Mouse (Mus musculus): ENCODE data around the gene Fpr3.
"Not testable (repeated sequence)": the region's sequence is repeated elsewhere in the genome, so short reads cannot be mapped to it uniquely, and the experiment has no call there.

Gene Fpr3

DNA sequence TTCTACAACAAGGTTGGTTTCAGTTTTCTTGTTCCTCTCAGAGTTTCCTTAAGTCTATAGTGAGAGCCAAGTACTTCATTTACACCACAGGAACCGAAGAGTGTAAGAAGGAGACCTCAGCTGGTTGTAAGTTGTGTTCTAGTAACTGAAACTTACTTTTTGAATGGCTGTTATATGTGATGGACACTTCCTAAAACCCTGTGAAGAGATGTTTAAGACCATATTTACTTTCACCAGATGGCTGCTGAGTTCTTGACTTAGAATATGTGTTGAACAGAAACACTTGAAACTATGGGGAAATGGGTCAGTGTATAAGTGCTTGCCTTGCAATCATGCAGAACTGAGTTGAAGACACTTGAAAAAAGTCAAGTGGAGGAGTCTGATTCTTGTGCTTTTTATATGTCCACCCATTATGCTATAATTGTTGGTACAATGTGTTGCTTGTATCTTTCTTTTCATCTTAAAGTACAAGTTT is at the start of gene Fpr3, which contains the start of gene Fpr2:
Fpr3 (plus strand) TSS at position 79 of the 475 bp plus-strand sequence.
Fpr2 (plus strand) TSS at position 51 of the 475 bp plus-strand sequence.
- DNase-seq, result no peak

DNA sequence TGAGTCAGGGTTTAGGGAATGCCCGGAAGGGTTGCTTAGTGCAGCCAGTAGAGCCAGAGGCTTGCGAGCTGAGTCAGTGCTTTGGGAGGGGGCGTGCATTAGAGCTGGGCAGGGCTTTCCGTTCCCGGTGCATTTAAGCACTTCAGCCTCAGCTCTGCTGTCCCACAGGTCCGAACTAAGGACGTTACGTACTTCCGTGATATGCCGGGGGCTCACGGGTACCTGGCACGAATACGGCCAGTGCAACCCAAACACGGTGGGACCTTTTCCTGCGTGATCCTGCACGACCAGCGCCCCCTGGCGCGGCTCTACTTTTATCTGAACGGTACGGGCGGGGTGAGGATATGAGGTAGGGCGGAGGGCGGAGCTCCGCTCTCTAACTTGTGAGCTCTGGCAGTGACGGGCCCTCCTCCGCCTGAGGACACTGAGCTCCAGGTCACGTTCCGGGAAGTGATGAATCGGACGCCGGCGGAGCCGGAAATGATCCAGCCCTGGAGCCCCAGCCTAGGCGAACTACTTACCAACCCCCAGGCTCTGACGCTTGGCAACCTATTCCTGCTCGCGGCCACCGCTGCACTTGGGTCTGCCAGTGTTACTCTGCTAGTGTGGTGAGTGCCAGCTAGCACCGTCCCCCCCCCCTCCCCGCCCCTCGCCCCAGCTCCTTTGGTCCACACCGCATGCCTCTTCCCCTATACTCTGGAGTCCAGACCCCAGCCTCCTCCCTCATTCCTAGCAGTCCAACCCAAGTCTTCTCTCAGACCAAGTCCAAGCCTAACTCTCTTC is 49.5 kb upstream of the Fpr3 start:
- DNase-seq, result peak; percentile 97

DNA sequence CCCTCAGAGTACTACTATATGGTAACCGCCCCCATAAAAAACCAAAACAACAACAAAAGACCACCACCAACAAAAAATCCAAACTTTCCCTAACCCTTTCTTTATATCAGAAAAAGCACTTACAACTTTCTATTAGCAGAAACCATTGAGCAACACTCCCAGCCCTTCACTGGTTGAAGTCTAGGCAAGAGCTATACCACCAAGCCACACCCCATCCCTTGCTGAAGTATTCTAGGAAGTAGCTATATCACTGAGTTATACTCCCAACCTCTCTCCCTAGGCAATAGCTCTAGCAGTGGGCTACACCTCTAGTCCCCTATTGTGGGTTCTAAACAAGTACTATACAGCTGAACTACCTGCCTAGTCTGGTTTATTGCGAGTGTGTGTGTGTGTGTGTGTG is 48.4 kb upstream of the Fpr3 start:
- DNase-seq, result no peak

DNA sequence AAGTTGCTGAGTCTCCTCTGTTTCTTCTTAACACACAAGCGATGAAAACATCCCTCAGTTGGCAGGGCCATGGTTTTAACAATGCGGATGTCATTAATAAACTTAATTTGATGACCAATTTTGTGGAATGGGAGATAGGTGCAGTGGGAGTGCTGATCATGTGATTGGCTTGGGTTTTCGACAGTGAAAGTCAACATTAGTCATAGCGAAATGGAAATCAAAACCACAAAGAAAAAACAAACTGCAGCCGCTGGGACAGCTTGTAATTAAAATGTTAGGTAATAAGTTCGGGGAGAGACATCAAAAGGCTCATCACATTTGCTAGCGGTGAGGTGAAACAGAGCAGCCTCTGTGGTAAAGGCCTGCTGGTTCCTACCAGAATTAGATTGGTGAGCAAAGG is 46.9 kb upstream of the Fpr3 start:
- DNase-seq, result no peak

DNA sequence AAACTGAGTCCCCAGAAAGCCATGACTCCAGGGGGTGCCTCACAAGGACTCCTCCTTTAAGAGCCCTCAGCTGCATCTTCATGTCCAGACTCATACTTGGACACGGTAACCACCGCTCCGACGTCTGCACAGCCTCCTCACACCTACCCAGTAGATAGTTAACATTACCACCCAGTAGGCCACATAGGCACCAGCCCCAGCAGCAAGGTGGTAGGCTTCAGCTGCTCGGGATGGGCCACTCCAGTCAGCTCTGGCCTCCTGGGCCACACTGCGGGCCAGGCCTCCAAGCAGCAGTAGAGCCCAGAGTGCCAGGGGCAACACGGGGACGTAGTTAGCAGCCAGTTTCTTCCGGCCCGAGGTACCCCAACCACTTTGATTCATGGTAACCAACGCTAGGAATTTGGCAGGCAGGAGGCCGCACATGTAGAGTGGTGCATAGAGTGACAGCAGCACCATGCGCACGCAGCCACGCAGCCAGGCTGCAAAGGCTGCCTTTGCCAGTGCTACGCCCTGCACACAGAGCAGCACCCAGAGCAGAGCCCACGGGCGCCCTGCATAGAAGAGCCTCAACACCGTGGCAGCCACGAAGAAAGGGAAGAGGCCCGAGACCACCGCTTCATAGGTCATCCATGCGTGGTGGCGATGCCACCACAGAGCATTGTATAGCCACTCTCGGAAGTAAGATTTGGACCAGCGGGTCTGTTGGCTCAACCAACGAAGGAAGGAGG is 44.0 kb upstream of the Fpr3 start:
- DNase-seq, result no peak

DNA sequence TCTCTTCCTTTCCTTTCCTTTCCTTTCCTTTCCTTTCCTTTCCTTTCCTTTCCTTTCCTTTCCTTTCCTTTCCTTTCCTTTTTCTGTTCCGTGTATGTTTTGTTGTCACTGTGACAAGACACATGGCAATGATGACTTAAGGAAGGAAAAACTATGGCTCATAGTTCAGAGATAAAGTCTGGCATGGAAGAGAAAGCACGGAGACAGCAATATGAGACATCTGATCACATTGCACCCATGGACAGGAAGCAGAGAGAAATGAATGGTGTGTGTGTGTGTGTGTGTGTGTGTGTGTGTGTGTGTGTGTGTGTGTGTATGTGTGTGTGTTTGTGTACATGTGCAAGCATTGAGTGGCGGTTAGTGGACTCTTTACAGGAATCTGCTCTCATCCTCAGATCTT is 43.0 kb upstream of the Fpr3 start:
- not testable (repeated sequence) for DNase-seq

DNA sequence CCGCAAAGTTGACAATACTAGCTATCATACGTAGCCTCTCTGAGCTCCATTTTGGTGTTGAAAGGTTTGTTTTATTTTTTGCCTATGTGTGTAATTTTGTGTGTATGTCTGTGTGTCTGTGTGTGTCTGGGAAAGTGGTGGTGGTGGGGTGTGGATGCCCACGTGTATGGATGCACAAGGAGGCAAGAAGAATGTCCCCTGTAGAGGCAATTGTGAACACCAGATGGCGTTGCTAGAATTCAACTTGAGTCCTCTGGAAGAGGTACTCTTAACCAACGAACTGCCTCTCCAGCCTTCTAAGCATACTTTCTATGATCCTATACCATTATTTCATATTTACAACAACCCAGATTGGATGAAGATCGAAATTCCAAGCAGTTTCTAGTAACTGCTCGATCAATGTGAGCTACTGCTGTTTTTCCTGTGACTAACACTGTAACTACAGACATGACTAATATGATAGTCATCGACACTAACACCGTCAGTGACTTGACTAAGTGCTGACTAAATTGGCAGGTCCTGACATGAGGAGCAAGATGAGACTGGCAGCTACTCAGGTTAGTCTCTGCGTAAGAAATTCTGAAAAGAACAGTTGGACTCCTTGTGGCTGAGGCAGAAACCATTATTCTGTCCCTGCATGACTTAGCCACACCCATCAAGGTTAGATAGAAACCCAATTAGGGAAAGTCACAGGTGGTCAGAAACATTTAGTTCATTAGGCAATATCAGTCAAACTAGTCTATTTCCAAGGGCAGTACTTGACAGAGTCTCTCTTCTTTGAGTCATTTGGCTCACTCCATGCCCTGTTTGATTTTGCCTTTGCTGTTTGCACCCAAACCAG is 42.2 kb upstream of the Fpr3 start:
- DNase-seq, result no peak

DNA sequence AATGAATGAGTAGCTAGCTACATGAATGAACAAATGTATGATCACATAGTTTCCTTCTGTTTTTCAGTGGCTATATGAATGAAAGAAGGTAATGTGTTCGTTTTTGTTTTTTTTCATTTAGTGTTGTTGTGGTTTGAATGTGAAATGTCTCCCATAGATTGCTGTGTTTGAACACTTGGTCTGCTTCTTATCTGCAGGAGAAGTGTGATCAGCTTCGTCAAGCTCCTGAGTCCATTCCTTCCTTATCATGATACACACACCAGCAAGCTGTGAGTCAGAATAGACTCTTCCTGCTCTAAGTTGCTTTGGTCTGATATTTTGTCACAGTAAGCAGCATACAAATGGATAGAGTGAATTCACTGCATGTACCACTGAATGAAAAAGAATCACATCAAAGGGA is 38.7 kb upstream of the Fpr3 start:
- no peak for DNase-seq

DNA sequence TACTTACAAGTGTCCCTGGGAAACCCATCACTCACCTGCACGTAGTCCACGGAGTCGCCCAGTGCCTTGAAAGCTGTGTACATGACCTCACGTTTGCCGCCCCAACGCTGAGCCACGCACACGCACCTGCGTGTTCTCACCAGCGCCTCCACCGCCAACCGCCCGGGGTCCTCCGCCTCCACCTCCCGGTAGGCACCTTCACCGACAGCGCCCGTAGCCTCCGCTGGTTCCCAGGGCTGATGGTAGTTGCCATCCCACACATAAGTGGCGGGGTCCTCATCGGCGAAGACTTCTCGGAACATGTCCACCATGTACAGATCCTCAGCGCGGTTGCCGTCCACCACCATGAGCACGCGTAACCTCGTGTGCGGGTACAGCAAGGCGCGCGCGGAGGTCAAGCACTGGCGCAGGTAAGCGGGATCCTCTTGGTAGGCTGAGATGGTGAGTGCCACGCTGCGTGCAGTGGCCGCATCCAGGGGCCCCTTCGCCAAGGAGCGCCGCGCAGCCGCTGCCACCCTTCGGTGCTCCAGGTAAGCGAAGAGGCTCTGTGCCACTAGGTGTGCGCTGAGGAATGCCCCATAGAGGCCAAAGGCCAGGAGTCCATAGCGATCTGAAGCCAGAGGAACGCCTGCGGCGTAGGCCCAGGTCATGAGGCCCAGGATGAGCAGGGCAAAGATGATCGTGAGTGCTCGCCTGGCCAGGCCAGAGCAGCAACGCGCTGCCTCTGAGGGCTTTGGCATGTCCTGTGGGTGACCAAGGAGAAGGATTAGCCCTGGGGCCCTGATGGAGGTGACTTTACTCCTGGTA is 37.5 kb upstream of the Fpr3 start:
- no peak for DNase-seq

DNA sequence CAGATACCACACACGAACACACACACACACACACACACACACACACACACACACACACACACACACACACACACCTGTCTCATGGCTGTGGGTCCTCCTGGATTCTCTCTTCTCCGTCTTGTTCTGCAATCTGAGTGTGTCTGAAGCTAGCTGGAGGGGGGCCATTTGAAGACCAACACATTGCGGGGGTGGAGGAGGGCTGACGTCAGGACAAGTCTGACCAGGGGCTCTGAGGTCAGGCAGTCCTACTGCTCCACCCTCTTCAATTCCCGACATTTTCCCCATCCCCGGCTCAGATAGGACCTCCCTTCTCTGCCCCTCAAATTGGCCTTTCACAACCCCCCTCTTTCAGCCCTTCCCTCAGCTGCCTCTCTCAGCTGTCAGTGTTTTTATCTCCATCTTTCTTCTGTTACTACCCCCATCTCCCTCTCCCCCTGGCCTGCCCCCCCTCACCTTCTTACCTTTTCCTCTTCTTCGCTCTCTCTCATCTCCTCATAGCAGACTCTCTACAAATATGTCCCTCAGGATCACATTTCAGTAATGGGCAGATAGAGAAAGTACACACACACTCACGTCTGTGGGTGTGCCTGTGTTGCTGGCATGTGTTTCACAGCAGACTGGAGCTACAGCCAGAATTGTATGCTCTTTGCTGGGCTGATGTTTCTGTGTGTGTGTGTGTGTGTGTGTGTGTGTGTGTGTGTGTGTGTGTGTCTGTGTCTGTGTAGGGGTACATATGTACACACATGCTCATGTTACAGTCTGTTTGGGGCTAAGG is 32.4 kb upstream of the Fpr3 start, which contains the start of gene Has1:
Has1 (minus strand) TSS at position 142 of the 775 bp plus-strand sequence.
- DNase-seq, result no peak

DNA sequence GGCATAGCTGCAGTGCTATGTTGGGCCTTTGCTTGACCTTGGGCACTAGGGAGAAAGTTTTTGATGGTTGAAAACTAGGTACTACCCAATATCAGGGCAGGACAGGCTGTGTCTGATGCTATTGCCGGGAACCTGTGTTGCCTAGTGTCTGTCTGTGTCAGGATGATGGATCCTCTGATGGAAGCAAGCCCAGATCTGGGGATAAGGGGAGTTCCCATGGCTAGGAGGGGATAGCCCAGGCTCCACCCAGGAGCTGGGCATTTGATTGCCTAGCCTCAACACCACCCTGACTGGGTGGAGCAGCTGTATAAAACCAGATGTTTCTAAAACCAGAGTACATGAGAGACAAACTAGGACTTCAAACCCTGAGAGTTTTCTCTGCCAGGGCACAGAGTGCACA is 31.0 kb upstream of the Fpr3 start:
- no peak for DNase-seq

DNA sequence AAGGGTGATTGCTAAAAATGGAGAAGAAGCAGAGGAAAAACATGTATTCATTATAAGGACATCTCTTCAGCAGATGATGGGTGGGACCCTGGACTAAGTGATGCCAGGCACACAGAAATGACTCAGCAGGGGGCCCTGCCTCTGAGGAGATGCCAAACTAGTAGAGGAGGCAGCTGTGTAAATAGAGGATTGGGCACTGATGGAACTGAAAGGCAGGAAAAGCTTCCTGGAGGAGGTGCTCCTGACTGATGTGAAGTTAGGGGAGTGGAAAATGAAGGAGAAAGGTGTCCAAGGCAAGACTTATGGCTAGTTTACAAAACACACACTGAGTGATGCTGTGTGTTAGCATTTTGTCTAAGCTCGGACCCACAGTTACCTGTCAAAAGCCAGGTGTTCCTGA is 30.2 kb upstream of the Fpr3 start:
- no peak for DNase-seq

DNA sequence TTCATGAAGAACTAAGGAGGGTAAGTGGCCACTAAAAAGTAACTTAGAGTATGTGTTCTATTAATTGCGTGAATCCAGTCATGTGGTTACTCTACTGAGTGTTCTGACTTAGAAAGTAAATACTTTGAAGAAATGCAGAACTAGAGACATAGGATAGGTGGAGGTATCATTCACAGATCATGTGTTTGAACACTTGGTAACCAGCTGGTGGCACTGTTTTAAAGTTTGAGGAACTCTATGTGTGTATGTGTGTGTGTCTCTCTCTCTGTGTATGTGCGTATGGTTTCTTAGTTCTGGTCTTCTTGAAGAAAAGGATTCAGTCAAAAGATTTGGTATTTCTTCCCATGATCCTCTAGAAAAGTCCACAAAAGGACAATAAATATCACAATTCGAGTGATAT is 27.5 kb upstream of the Fpr3 start:
- no peak for DNase-seq

DNA sequence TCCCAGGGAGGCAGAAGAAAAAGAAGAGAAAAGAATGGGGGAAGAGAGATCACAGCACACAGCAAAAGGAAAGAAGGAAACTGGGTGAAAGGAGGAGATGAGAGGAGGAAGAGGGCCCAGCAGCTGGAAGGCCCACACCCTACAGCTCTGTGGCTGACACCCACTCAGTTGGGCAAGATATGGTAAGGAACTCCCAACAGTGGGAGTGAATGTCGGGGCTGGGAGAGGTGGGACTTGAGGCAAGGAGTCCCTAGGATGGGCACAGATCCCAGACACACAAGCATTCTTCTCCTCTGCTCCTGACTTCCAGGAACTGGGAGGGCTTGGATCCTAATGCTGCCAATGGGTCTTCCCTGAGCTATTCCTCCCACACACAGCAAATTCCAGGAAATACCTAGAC is 25.3 kb upstream of the Fpr3 start:
- no peak for DNase-seq

DNA sequence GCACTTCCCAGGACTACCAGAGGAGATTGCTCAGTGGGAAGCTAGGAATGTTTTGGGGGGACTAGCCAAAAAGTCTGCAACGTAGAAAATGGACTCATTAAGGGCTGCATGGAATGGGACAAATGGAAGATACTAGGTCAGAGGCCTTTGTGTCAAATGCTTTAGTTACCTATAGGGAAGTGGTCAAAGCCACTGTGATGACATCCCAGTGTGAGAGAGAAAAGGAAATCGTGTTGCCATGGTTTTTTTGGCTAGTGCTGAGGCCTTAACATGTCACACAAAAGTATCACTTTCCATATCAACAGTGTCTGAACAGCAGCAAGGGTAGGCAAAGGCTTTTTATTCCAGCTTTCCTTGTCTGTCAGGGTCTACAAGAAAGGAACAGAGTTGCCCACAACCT is 22.5 kb upstream of the Fpr3 start:
- DNase-seq, result no peak

DNA sequence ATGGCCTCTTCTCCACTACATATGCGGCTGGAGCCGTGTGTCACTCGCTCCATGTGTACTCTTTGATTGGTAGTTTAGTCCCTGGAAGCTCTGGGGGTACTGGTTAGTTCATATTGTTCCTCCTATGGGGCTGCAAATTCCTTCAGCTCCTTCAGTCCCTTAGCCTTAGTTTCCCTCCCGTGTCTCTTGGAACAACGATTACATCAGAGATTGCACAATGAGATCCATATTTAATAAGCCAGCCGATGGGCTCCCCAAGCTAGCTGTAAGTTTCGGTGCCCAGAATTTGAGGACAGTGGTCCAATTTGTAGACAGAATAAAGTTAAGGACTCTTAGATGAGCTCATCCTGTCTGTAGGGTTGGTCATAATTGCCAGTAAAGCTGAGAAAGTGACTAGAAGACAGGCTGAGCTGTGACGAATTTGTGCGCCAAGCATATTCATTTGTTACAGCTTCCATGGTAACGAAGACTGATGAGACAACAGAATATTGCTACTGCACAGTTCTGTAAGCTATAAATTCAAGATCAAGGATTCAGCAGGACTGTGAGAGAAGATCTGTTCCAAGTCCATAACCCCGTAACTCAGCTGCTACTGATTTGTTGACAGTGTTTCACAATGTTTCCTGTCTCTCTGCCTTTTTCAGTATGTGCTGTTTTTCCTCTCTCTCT is 20.7 kb upstream of the Fpr3 start:
- no peak for DNase-seq

DNA sequence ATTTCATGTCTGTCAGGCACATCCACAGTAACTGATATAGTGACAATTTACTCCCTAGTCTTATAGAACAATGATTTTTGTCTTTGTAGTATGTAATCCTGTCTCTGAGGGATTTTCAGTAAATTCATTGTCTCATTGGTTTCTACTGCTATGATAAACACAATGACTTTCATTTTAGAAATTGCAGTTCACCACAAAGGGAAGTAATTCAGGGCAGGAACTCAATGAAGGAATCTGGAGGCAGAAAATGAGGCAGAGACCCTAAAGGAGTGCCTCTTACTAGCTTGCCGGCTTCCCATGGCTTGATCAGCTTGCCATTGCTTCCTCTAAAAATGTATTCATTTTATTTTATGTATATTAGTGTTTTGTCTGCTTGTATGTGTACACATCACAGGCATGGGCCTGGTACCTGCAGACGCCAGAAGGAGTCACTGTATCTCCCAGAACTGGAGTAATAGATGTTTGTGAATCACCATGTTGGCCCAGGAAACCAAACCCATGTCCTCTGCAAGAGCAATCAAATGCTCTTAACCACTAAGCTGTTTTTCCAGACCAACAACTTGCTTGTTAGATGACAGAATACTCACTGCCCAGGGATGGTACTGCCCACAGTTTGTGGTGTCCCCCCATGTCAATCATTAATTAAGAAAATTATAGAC is 16.6 kb upstream of the Fpr3 start:
- DNase-seq, result no peak

DNA sequence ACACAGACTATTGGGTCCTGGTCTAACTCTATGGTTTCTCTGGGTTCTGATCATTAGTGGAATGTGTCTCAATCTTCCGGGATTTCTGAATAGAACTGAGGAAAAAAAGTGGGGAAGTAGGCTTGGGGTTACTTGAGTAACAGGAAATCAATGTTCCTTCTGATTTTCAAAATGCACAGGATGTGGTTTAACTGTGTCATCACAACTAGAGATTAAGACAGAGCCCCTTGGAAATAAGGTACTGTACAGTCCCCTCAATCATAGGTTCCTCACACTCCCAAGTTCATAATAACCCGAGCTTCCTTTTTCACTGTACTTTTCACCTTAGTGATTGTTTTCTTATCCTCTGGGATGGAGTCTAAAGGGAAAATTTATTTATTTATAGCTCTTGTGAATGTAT is 16.0 kb upstream of the Fpr3 start:
- no peak for DNase-seq

DNA sequence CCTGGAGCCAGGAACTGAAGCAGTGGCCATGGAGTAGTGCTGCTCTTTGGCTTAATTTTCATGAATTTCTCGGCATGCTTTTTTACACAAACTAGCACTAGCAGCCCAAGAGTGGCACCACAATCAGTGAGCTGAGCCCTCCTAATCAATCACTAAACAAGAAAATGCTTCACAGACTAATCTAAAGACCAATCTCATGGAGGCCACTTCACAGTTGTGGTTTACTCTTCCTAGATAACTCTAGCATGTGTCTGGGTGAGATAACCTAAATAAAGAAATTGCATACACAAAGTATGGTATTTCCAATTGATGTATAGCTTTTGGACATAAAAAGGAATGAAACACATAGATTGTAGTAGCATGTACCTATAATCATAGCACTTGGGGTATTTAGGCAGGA is 8.3 kb upstream of the Fpr3 start:
- no peak for DNase-seq

DNA sequence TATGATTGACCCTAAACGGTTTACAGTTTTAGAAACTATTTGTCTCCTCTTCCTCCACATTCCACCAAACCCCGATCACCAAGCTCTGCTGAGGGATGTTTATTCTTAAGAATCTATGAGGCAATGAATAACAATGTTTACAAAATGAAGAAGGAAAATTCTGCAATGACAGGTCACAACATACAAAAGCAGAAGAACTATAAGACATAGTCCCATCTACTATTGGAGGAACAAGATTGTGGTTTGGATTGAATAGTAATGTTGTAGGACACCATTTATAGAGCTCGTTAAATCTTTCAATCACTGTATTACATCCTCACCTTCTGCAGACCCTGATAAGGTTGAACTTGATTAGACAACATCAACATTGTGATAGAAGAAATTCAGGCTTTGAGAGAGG is 5.0 kb upstream of the Fpr3 start:
- no peak for DNase-seq

DNA sequence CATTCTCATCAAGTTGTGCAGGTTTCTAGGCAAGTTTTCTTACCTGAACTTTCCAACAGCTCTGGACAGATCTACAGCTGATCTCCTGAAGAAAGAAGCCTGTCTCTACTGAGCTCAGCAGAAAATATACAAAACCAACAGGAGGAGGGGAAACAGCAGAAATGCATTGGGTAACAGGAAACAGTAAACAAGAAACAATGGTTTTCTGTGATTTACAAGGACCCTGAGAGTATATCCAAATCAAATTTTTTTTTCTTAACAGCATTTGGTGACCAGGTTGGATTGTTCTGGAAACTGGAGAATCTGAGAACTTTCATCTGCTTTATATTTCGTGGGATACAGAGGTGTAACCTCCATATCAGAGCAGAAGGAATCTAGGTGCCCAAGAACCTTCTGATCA is 3.8 kb upstream of the Fpr3 start, which contains the start of gene Fpr1:
Fpr1 (minus strand) TSS at position 101 of the 400 bp plus-strand sequence.
- DNase-seq, result no peak
